Mouse (Mus musculus) effector memory CD4-positive, alpha-beta T cell, adult 7 months (primary cell): Measurements from ENCODE around the gene Pter. TPM values are rescaled to one million over a fixed set of nuclear protein-coding genes. Genes with fewer than 3 reads are reported as not detected.

Experiments
- polyA plus RNA-seq: library from polyadenylated mRNA; unstranded; fragments of 100-300 nt; shearing (Covaris generic); gene quantifications from one replicate; pipeline ENCODE4 v1.2.1, GENCODE M21; 2017

The Pter gene
- polyA plus RNA-seq: 1.5 TPM

GRCm38 (mm10) chr2:12923804-12924591 lies at the start of gene Pter:
Gene Pter, plus strand, starts transcription at chr2:12924041.

GRCm38 (mm10) chr2:13011472-13011871 lies 87.6 kb downstream of the Pter start, which contains the start of gene C1ql3:
Gene C1ql3, minus strand, starts transcription at chr2:13011806.

Other genes starting within 250 kb of the Pter start
- gene C1ql3, start 87.8 kb downstream of the Pter start, polyA plus RNA-seq: not detected